Mouse (Mus musculus): ENCODE measurements around the gene Taar8b.

Gene Taar8b

GRCm38 (mm10) chr10:24049210-24049609, 42.9 kb downstream of the Taar8b start, which contains the start of gene Taar7f:
TSS of gene Taar7f (plus strand) at chr10:24049510.
- no peak for DNase-seq (ENCODE audit: low read depth in 2 of 2, low spot score in 2 of 2)

Data from CD8-positive naive resting alpha-beta T cell, adult 2 months (primary cell).